Mouse (Mus musculus) gastrocnemius, postnatal 36 days (tissue): ENCODE data around the gene Sall2. TPM values are rescaled to one million over a fixed set of nuclear protein-coding genes. Genes with fewer than 3 reads are reported as not detected.
"Not testable (repeated sequence)": the region's sequence is repeated elsewhere in the genome, so short reads cannot be mapped to it uniquely, and the experiment has no call there.

ENCODE experiments used
- DNase-seq, 2 experiments: peaks; one replicate each; pipeline ENCODE4 v3.0.0; 2022
- intact Hi-C: fragments of 180-260 bp; cut with DNase I; formaldehyde crosslinking; loops from one replicate; pipeline ENCODE4 v1.15.1; 2025
- long read RNA-seq, 2 experiments: library from polyadenylated mRNA; stranded (forward); transcript quantifications; one replicate each; pipeline ENCODE4 v2.0.0; 2021
- total RNA-seq, 2 experiments: library from RNA; stranded (reverse); gene quantifications; 2 replicates each; pipeline ENCODE4 v1.2.3; 2021

Sall2 gene
- total RNA-seq = under 1 TPM; 0.56 to 0.79 TPM
- long read RNA-seq, experiment 1 = 0 reads
- long read RNA-seq, experiment 2, partial matches to known transcripts = 0 of 1 reads
- long read RNA-seq, experiment 2, other reads (novel, unspliced or antisense) = 1 of 1 reads

- DNase-seq = no peak
- intact Hi-C loops = no loop called here
Observed at GRCm38 (mm10) chr14:52327910-52328812, at the start of gene Sall2. Gene Sall2 (minus strand): TSS chr14:52328762.

- DNase-seq = no peak
- intact Hi-C loops = no loop called here
Observed at GRCm38 (mm10) chr14:52368741-52369140, 40.2 kb upstream of the Sall2 start.

GRCm38 (mm10) chr14:52356308-52356707 is 27.7 kb upstream of the Sall2 start, which contains the start of gene Olfr1513:
Gene Olfr1513 (minus strand): TSS chr14:52356408.
- no peak for DNase-seq
- intact Hi-C loops = no loop called here

GRCm38 (mm10) chr14:52339512-52339852 is 10.9 kb upstream of the Sall2 start:
- DNase-seq = no peak
- intact Hi-C loops = loop anchor here (2.0 to 5.0 kb wide), 2 partner anchors 42 to 215 kb away; no protein-coding TSS in a partner anchor

GRCm38 (mm10) chr14:52338751-52339511 is 10.4 kb upstream of the Sall2 start:
- intact Hi-C loops = loop anchor here (2.0 to 5.0 kb wide), 2 partner anchors 42 to 214 kb away; no protein-coding TSS in a partner anchor
- DNase-seq = peak in 1 of 2 experiments; percentile 15

GRCm38 (mm10) chr14:52332171-52332570 is 3.6 kb upstream of the Sall2 start:
- intact Hi-C loops = no loop called here
- no peak for DNase-seq

GRCm38 (mm10) chr14:52331069-52331750 is 2.6 kb upstream of the Sall2 start:
- DNase-seq = no peak
- intact Hi-C loops = no loop called here

GRCm38 (mm10) chr14:52327375-52327901 is 1.1 kb downstream of the Sall2 start:
- no peak for DNase-seq
- intact Hi-C loops = no loop called here

GRCm38 (mm10) chr14:52325890-52326289 is 2.7 kb downstream of the Sall2 start:
- DNase-seq = no peak
- intact Hi-C loops = no loop called here

- intact Hi-C loops = loop anchor here (10.0 kb wide), 1 partner anchor 435 kb away; the partner anchor contains the start of gene Mettl17
- DNase-seq = no peak
Observed at GRCm38 (mm10) chr14:52319361-52319760, 9.2 kb downstream of the Sall2 start.

GRCm38 (mm10) chr14:52316441-52317225 is 11.9 kb downstream of the Sall2 start:
- intact Hi-C loops = loop anchor here (10.0 kb wide), 1 partner anchor 432 kb away; the partner anchor contains the start of gene Mettl17
- no peak for DNase-seq

- intact Hi-C loops = loop anchor here (10.0 kb wide), 1 partner anchor 431 kb away; the partner anchor contains the start of gene Mettl17
- DNase-seq = peak; percentile 36 to 46
Observed at GRCm38 (mm10) chr14:52315792-52316440, 12.6 kb downstream of the Sall2 start.

GRCm38 (mm10) chr14:52315283-52315780 is 13.2 kb downstream of the Sall2 start:
- intact Hi-C loops = loop anchor here (10.0 kb wide), 1 partner anchor 431 kb away; the partner anchor contains the start of gene Mettl17
- DNase-seq = no peak

- intact Hi-C loops = loop anchor here (10.0 kb wide), 1 partner anchor 430 kb away; the partner anchor contains the start of gene Mettl17
- DNase-seq = no peak
Observed at GRCm38 (mm10) chr14:52314808-52315150, 13.8 kb downstream of the Sall2 start.

GRCm38 (mm10) chr14:52313931-52314807 is 14.4 kb downstream of the Sall2 start:
- DNase-seq = no peak
- intact Hi-C loops = loop anchor here (10.0 kb wide), 1 partner anchor 429 kb away; the partner anchor contains the start of gene Mettl17

- intact Hi-C loops = loop anchor here (10.0 kb wide), 1 partner anchor 426 kb away; the partner anchor contains the start of gene Mettl17
- no peak for DNase-seq
Observed at GRCm38 (mm10) chr14:52310906-52311305, 17.7 kb downstream of the Sall2 start.

- intact Hi-C loops = loop anchor here (10.0 kb wide), 1 partner anchor 426 kb away; the partner anchor contains the start of gene Mettl17
- not testable (repeated sequence) for DNase-seq
Observed at GRCm38 (mm10) chr14:52310343-52310742, 18.2 kb downstream of the Sall2 start.
